Mouse (Mus musculus) embryonic facial prominence, embryonic 14.5 days (tissue): ENCODE measurements at regions not wholly inside any gene's neighbourhood (a gene's known extent, or its start where the extent isn't known, plus 50 kb on each side); places are given as distances from the start of the nearest gene placed in this dataset.

ENCODE experiments used
- ATAC-seq: fragments of 200-750 bp; cut with Nextera tagmentation; 2 replicates; pipeline ENCODE4 v1.8.0; 2017; ENCODE audit warnings: low read depth, moderate number of reproducible peaks, moderate TSS enrichment
- DNase-seq: peaks from one replicate; pipeline ENCODE4 v3.0.0-alpha.2; 2015; ENCODE audit warnings: low spot score
- H3K27ac ChIP-seq: fragments of 300-500 bp; sonication (generic); replicated peaks from 2 replicates; pipeline ENCODE4 v1.5.1; 2014; ENCODE audit warnings: low read depth, mild to moderate bottlenecking, low read length, moderate library complexity
- H3K27me3 ChIP-seq: fragments of 300-500 bp; sonication (generic); replicated peaks from 2 replicates; pipeline ENCODE4 v1.6.1; 2014; ENCODE audit warnings: low read length; ENCODE audit not compliant: control insufficient read depth, insufficient read depth
- H3K36me3 ChIP-seq: fragments of 300-500 bp; sonication (generic); 2 replicates; pipeline ENCODE4 v1.6.1; 2014; ENCODE audit warnings: low read length, mixed read lengths; ENCODE audit not compliant: control insufficient read depth, insufficient read depth
- H3K4me1 ChIP-seq: fragments of 300-500 bp; sonication (generic); 2 replicates; pipeline ENCODE4 v1.6.1; 2014; ENCODE audit warnings: antibody characterized with exemption, low read length; ENCODE audit not compliant: control insufficient read depth, insufficient read depth
- H3K4me2 ChIP-seq: fragments of 300-500 bp; sonication (generic); 2 replicates; pipeline ENCODE4 v1.6.1; 2014; ENCODE audit warnings: low read depth, mild to moderate bottlenecking, low read length, moderate library complexity, mixed read lengths
- H3K4me3 ChIP-seq: fragments of 300-500 bp; sonication (generic); 2 replicates; pipeline ENCODE4 v1.5.1; 2014; ENCODE audit warnings: low read depth, mild to moderate bottlenecking, low read length
- H3K9ac ChIP-seq: fragments of 300-500 bp; sonication (generic); 2 replicates; pipeline ENCODE4 v1.6.1; 2014; ENCODE audit warnings: low read depth, mild to moderate bottlenecking, low read length, moderate library complexity, mixed read lengths
- H3K9me3 ChIP-seq: fragments of 300-500 bp; sonication (generic); 2 replicates; pipeline ENCODE4 v1.6.1; 2016; ENCODE audit warnings: low read length; ENCODE audit not compliant: control insufficient read depth
- WGBS: fragments of 180-500 bp; shearing (Covaris S2); extraction: QIAGEN DNeasy Blood & Tissue Kit; methylation state at CpG from one replicate; pipeline ENCODE4 v1.1.7; 2014; 5-methylcytosine and 5-hydroxymethylcytosine counted together

DNA sequence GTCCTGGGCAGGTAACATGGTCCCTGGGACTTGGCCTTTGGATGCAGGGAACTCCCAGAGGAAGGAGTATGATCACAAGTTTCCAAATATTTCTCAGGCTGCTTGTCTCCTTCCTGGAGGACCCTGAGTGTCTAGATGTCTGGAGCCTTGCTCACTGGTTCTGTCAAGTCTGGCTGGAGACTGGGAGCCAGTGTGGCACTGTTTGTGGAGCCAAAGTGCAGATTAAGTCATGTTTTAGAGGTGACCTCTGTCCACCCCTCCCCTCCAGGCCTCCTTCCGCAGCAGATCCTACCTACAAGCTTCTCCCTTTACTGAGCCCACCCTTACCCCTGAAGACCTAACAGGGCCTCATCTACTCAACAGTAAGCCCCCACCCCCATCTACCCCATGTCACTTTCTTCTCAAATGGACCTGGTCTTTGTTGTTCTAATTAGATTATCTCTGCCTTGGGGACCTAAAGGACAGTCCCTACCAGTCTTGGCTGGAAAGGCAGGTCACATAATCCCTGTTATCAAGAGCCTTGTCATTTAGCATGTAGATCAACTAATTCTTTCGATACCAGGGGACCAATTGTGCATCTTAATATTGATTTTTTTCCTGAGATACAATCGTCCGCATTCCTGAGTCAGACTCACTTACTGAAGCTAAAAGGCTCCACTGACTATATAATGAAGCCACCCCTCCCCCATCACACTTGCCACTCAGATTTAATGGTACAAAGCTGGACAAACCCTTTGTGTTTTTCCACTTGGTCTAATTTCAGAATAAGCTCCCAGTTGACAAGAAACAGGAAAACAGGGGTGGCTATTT is 148.2 kb upstream of the Tbx20 start:
- no peak for DNase-seq
- H3K27me3 ChIP-seq, result no peaks in the 10 kb centered on the region
- no peaks in the 10 kb centered on the region for H3K36me3 ChIP-seq
- H3K4me2 ChIP-seq, result no peak overlapping the region
- H3K4me3 ChIP-seq, result no peak overlapping the region
- no peaks in the 10 kb centered on the region for H3K4me1 ChIP-seq
- ATAC-seq, result no peak
- 57% methylated on average over 4 of the region's 4 CpGs for WGBS
- no peaks in the 10 kb centered on the region for H3K9me3 ChIP-seq
- H3K9ac ChIP-seq, result no peak overlapping the region
- H3K27ac ChIP-seq, result no peak overlapping the region

DNA sequence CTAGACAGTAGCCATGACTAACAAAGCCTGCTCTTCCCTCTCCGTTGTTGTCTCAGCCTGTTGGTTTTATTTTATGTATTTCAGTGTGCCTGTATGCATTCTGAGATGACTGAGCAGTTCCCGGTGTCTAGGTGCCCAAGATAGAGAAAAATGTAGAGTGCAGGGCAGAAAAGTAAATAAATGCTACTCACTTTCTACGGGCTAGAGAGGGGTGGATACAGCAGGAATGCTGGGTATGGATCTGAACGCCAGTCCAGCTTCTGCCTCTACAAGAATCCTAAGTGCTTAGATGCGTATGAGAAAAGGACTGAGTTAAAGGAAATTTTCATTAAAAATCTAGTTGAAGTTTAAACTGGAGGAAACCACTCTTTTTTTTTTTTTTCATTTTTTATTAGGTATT is 149.4 kb upstream of the Tbx20 start:
- no peak overlapping the region for H3K4me2 ChIP-seq
- no peaks in the 10 kb centered on the region for H3K4me1 ChIP-seq
- no peaks in the 10 kb centered on the region for H3K27me3 ChIP-seq
- H3K4me3 ChIP-seq, result no peak overlapping the region
- WGBS, result 87% methylated on average over 5 of the region's 5 CpGs
- H3K9ac ChIP-seq, result no peak overlapping the region
- H3K27ac ChIP-seq, result no peak overlapping the region
- no peaks in the 10 kb centered on the region for H3K36me3 ChIP-seq
- ATAC-seq (no peak), DNase-seq (no peak)
- H3K9me3 ChIP-seq, result no peaks in the 10 kb centered on the region

DNA sequence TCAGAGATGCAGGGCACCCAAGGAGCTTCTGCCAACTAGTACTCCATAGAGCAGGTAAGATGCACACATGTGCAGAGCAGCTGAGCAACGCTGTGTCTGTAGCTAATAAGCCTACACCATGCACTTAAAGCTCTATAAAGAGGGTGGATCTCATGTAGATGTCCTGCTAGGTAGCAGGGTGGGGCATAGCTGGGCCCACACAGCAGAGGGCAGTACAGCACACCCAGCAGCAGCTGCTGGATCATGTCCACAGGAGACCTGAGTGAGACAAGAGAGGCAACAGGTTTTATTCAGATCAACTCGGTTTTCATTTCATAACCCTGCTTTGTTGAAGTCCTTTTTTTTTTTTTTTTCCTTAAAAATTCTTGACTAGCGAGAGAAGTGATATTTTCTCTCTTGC is 151.5 kb upstream of the Gm10181 start:
- H3K4me1 ChIP-seq, result no peaks in the 10 kb centered on the region
- no peaks in the 10 kb centered on the region for H3K9me3 ChIP-seq
- no peak overlapping the region for H3K4me3 ChIP-seq
- 54% methylated on average over 3 of the region's 3 CpGs for WGBS
- no peak overlapping the region for H3K4me2 ChIP-seq
- no peak overlapping the region for H3K27ac ChIP-seq
- ATAC-seq (no peak), DNase-seq (no peak)
- no peaks in the 10 kb centered on the region for H3K36me3 ChIP-seq
- H3K27me3 ChIP-seq, result no peaks in the 10 kb centered on the region
- H3K9ac ChIP-seq, result no peak overlapping the region

DNA sequence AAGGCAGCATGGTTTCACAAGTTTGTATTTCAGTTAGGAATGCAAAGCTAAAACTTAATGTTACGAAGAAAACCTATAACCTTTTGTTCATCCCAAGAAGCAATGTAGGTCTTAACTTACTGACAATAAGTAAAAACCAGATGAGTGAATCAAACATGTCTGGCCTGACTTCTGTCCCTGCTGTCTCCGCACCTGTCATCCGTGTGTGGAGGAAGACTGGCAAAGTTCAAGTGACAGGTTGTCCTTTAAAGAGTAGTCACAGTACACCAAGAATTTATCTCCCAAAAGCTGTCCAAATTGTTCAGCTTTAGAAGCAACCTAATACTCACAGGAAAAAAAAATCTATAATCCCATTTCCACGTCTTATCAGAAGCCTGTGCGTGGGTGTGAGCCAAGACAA is 146.3 kb upstream of the Gm10181 start:
- H3K9me3 ChIP-seq, result no peaks in the 10 kb centered on the region
- no peaks in the 10 kb centered on the region for H3K4me1 ChIP-seq
- H3K27me3 ChIP-seq, result no peaks in the 10 kb centered on the region
- H3K4me2 ChIP-seq, result no peak overlapping the region
- DNase-seq (no peak), ATAC-seq (no peak)
- H3K36me3 ChIP-seq, result no peaks in the 10 kb centered on the region
- 76% methylated on average over 5 of the region's 5 CpGs for WGBS
- no peak overlapping the region for H3K27ac ChIP-seq
- H3K9ac ChIP-seq, result no peak overlapping the region
- no peak overlapping the region for H3K4me3 ChIP-seq

DNA sequence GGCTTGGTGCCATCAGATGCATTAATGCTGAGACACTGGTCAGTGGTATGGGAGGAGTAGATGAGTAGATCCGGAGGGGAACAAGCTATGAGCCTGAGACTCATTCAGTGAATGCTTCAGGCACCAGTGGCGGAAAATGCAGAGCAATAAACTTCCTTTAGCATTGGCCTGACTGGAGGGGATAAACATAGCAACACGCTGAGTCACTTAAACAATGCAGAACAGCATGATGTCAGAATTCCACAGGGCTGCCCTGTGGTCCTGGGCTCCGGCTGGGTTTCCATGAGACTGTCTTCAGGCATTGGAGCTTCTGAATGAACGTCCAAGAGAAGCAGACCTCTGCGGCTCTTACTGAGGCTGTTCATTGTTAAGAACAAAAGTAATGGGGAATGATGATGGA is 145.4 kb upstream of the Gm10181 start:
- no peak overlapping the region for H3K9ac ChIP-seq
- H3K4me3 ChIP-seq, result no peak overlapping the region
- WGBS, result 31% methylated on average over 6 of the region's 6 CpGs
- DNase-seq (peak; percentile 41), ATAC-seq (no peak)
- H3K27me3 ChIP-seq, result no peaks in the 10 kb centered on the region
- H3K4me2 ChIP-seq, result no peak overlapping the region
- no peaks in the 10 kb centered on the region for H3K4me1 ChIP-seq
- H3K27ac ChIP-seq, result no peak overlapping the region
- H3K9me3 ChIP-seq, result no peaks in the 10 kb centered on the region
- H3K36me3 ChIP-seq, result no peaks in the 10 kb centered on the region

DNA sequence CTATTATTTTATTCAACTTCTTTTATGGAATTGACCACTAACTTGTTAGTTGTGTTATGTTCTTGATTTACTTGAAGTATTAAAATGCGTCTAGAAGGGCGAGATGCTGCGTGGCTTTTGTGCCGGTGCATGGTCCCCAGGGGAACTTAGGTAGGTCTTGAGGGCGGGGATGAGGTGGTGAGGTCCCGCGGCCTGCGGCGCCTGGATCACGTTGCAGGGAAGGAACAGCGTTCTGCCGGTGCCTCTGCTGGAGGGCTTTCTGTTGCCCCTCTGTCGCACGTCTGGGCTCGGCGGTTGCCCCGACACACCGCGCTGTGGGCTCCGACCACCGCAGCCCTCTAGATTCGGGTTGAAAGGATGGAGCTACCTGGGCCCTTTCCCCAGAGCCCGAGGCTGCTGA is 136.7 kb upstream of the Gm10181 start:
- Histone ChIP-seq H3K27ac (no peak overlapping the region), H3K9ac (no peak overlapping the region), H3K9me3 (no peaks in the 10 kb centered on the region), H3K36me3 (no peaks in the 10 kb centered on the region), H3K4me3 (no peak overlapping the region), H3K4me1 (no peaks in the 10 kb centered on the region), H3K27me3 (no peaks in the 10 kb centered on the region), H3K4me2 (no peak overlapping the region)
- 38% methylated on average over 21 of the region's 23 CpGs for WGBS
- DNase-seq (no peak), ATAC-seq (no peak)

DNA sequence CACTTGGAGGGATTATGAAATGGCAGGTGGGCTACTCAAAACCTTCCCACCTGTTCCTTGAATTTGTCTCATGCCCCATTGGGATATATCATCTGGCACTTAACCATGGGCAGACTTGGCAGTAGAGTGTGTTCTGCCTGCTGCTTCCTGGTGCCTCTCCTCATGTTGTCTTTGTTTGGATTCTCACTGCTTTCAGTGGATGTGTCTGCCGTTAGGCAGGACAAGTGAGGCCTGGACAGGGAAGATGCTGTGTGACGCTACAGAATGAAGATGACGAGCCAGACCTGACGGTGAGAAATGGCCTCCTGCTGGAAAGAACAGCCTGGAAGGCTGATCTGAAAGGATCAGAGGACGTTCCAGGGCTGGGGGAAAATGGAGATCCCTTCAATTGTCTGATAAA is 133.6 kb upstream of the Gm10181 start:
- Histone ChIP-seq H3K4me2 (no peak overlapping the region), H3K9me3 (no peaks in the 10 kb centered on the region), H3K9ac (no peak overlapping the region), H3K4me1 (no peaks in the 10 kb centered on the region), H3K27me3 (no peaks in the 10 kb centered on the region), H3K4me3 (no peak overlapping the region), H3K36me3 (no peaks in the 10 kb centered on the region), H3K27ac (no peak overlapping the region)
- ATAC-seq (no peak), DNase-seq (no peak)
- 72% methylated on average over 5 of the region's 5 CpGs for WGBS

DNA sequence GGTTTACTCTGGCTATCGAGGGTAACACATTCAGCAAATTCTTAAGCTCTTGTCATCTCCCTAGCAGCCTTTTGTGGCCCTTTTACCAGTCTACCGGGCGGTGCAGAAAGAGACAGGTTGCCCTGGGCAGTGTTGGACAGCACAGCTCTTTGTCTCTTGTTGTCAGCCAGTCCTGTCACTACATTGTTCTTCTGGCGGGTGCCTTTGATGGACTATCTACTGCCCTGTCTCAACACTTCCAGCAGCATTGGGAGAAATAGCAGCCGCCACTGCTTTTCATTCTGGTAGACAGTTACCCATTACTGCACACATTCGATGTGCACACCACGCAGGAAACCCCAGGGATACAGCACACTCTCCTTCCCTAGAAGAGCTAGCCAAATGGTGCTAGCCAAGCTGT is 132.7 kb upstream of the Gm10181 start:
- Histone ChIP-seq H3K36me3 (no peaks in the 10 kb centered on the region), H3K27ac (no peak overlapping the region), H3K4me1 (no peaks in the 10 kb centered on the region), H3K4me2 (no peak overlapping the region), H3K27me3 (no peaks in the 10 kb centered on the region), H3K4me3 (no peak overlapping the region), H3K9ac (no peak overlapping the region), H3K9me3 (no peaks in the 10 kb centered on the region)
- 45% methylated on average over 7 of the region's 7 CpGs for WGBS
- ATAC-seq (no peak), DNase-seq (no peak)

DNA sequence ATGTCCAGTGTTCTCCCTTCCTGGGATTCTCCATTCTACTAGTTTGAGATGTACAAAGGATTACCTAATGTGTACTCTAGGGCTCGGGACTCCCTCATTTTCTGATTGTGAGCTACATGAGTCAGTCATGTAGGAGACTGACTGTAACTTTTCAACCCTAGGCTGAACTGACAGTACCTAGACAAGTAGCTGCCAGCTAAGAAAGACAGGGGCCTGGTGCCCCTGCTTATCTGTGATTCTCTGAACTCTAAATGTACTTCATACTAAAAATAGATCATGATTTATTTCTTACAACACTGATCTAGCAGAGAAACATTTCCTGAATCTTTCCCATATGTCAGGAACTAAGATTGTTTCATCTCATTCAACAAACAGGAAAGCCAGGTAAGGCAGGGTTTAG is 125.9 kb upstream of the Gm10181 start:
- Histone ChIP-seq H3K9me3 (no peaks in the 10 kb centered on the region), H3K27me3 (no peaks in the 10 kb centered on the region), H3K36me3 (no peaks in the 10 kb centered on the region), H3K27ac (no peak overlapping the region), H3K4me3 (no peak overlapping the region), H3K4me1 (no peaks in the 10 kb centered on the region), H3K4me2 (no peak overlapping the region), H3K9ac (no peak overlapping the region)
- ATAC-seq (no peak), DNase-seq (no peak)
- WGBS, result 71% methylated on average over 1 of the region's 1 CpGs
